15 mouse cellular contexts compared by ENCODE assay signal in the genomic region with DNA sequence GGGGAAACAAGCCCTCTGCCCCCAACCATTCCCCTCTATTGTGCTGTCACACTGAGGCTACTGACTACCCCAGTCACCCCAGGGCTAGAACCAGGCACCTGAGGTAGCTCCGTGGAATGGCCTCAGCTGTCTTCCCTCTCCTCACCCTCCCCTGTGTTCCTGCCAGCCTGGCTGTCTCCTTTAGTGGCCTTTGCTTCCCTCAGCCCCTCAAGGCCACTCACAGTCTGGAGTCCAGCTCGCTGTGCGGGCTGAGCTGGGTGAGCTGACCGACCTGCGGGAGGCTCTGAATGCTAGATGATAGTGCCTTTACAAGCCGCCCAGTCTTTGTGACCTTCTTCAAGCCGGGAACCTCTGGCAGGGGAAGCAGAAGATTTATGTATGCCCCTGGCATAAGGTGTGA. TPM values are rescaled to one million over a fixed set of nuclear protein-coding genes. Genes with fewer than 3 reads are reported as not detected.
DNase-seq lines count a peak whose midpoint lies in the region.
"Had no signal": no experiment of that assay in that cellular context is flagged by ENCODE, and none has a peak within 500 bp of the region (broad histone marks: within the 10 kb centered on the region; RNA-seq: fewer than 3 reads in every experiment).

No protein-coding gene starts in this region.

- DNase-seq in ovary, adult 18-20 months (ENCODE audit: low spot score) = peak; percentile 37
- DNase-seq in ovary, postnatal 14 days (ENCODE audit: low spot score) = no peak
- DNase-seq in adrenal gland, adult 18-20 months (ENCODE audit: low spot score in 2 of 2) = peak; percentile 15 to 33
- peak; percentile 52 for DNase-seq in adrenal gland, adult 8-10 months
- peak; percentile 71 for DNase-seq in adrenal gland, postnatal 36 days
- DNase-seq in urinary bladder, postnatal 25 days (ENCODE audit: low spot score) = no peak
- no peak for DNase-seq in right cerebral cortex, postnatal 36 days (ENCODE audit: low spot score in 2 of 2)
- DNase-seq: cerebellum, adult 18-20 months; cerebellum, postnatal 10 days; embryo, embryonic 11 days; gastrocnemius, adult 2 months; gastrocnemius, postnatal 25 days; heart, adult 11 months; heart, postnatal 10 days; heart, postnatal 4 days had no signal

RNA-seq across cellular contexts. Expression of a gene that starts 16.7 kb away (rescaled TPM):
- total RNA-seq in adrenal gland, adult 18-20 months (2021) = under 1 TPM; 0.48 to 0.99 TPM
- 1 to 10 TPM in 1 of 4 experiments, under 1 TPM in 2, not detected in 1; 0.23 to 2.5 (median 0.30) TPM for total RNA-seq in adrenal gland, adult 8-10 months (2022)
- total RNA-seq in adrenal gland, postnatal 36 days (2021) = 1 to 10 TPM in 1 of 2 experiments, under 1 TPM in 1; 0.46 to 1.2 TPM
- total RNA-seq: heart, postnatal 4 days had no signal

RNA-seq across cellular contexts. Expression of a gene that starts 42.6 kb away (rescaled TPM):
- 10 to 100 TPM; 33.0 to 43.5 TPM for total RNA-seq in adrenal gland, adult 18-20 months (2021)
- total RNA-seq in adrenal gland, adult 8-10 months (2022) = 10 to 100 TPM; 23.2 to 35.3 (median 27.3) TPM
- total RNA-seq in adrenal gland, postnatal 36 days (2021) = 10 to 100 TPM; 25.1 to 33.2 TPM

RNA-seq across cellular contexts. Expression of a gene that starts 50.5 kb away (rescaled TPM):
- 10 to 100 TPM; 32.2 to 52.2 TPM for total RNA-seq in adrenal gland, adult 18-20 months (2021)
- total RNA-seq in adrenal gland, adult 8-10 months (2022) = 10 to 100 TPM; 18.3 to 30.6 (median 27.6) TPM
- total RNA-seq in adrenal gland, postnatal 36 days (2021) = 10 to 100 TPM; 31.8 to 35.7 TPM

Comparison
In these comparisons a context has a peak if more than half of its experiments do, and no peak if none do; other contexts are left out.
1. DNase-seq: peak in ovary, adult 18-20 months (single experiment), adrenal gland, adult 18-20 months (2 of 2), adrenal gland, adult 8-10 months (single experiment) and adrenal gland, postnatal 36 days (2 of 2); none in ovary, postnatal 14 days (single experiment), urinary bladder, postnatal 25 days (single experiment) and right cerebral cortex, postnatal 36 days (0 of 2).